Mouse (Mus musculus) G1E (cell line): ENCODE data around the gene Cep41.

Experiments used
- GATA1 ChIP-seq: IDR thresholded peaks from 2 replicates; pipeline ENCODE4 v1.6.1; 2012; ENCODE audit warnings: borderline replicate concordance, low read length, inconsistent platforms, mixed read lengths
- POLR2AphosphoS5 ChIP-seq: IDR thresholded peaks from 2 replicates; pipeline ENCODE4 v1.6.1; 2012; ENCODE audit warnings: low read depth, low read length, inconsistent platforms; ENCODE audit not compliant: insufficient replicate concordance

DNA sequence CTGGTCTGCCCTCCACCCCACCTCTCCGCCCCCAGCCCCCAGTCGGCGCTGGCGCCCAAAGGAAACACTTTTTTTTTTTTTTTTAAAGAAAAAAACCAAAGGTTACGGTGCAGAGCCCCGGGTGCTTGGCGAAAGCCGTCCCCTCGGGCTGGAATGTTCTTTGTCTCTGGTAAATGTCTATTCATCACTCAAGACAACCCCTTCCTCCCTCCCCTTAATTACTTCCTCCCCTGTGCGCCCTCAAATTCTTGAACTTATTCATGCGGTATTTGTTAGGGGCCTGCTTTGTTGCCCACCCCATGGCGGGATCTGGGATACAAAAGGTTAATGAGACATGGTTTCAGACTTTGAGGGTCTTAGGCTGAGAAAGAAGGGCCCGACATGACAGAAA is 42.8 kb upstream of the Cep41 start:
- TF ChIP-seq GATA1 (no peak), POLR2AphosphoS5 (no peak)
